ENCODE assay signal across 8 mouse cellular contexts in genomic region chr11:57963291-57963870, GRCm38 (mm10). TPM values are rescaled to one million over a fixed set of nuclear protein-coding genes. Genes with fewer than 3 reads are reported as not detected.
DNase-seq lines count a peak whose midpoint lies in the region; ATAC-seq lines count a peak whose summit lies in the region.

No protein-coding gene starts in this region.

- H3K4me2 ChIP-seq in kidney, embryonic 14.5 days (replicated peaks; ENCODE audit: low read depth, low read length): peak overlapping the region; percentile 86
- peak overlapping the region; percentile 86 for H3K4me2 ChIP-seq in intestine, embryonic 14.5 days (ENCODE audit: low read length)
- peak overlapping the region; percentile 91 for H3K4me2 ChIP-seq in midbrain, embryonic 16.5 days (ENCODE audit: low read length)

- no peaks in the 10 kb centered on the region for H3K27me3 ChIP-seq in kidney, embryonic 14.5 days (ENCODE audit: control insufficient read depth, insufficient read depth, low read length)
- peaks cover 18% of the 10 kb centered on the region for H3K27me3 ChIP-seq in embryonic facial prominence, embryonic 10.5 days (replicated peaks; ENCODE audit: low read depth, poor library complexity, severe bottlenecking)
- H3K27me3 ChIP-seq in intestine, embryonic 14.5 days (replicated peaks; ENCODE audit: control insufficient read depth, insufficient read depth, low read length): no peaks in the 10 kb centered on the region
- no peaks in the 10 kb centered on the region for H3K27me3 ChIP-seq in midbrain, embryonic 16.5 days (ENCODE audit: control insufficient read depth, insufficient read depth, low read depth, low read length)

- no peaks in the 10 kb centered on the region for H3K9me3 ChIP-seq in kidney, embryonic 14.5 days (ENCODE audit: control insufficient read depth, low read length)
- H3K9me3 ChIP-seq in embryonic facial prominence, embryonic 10.5 days: peaks cover 3% of the 10 kb centered on the region; the same call in 1 of the 2 replicates
- H3K9me3 ChIP-seq in intestine, embryonic 14.5 days (ENCODE audit: control insufficient read depth, low read length): no peaks in the 10 kb centered on the region
- no peaks in the 10 kb centered on the region for H3K9me3 ChIP-seq in midbrain, embryonic 16.5 days (replicated peaks; ENCODE audit: control insufficient read depth, low read length, poor library complexity, severe bottlenecking)

- H3K9ac ChIP-seq in kidney, embryonic 14.5 days (ENCODE audit: low read depth, low read length): 0 out of 2 replicates have a peak overlapping the region, but pooled peaks have one; percentile 78
- H3K9ac ChIP-seq in intestine, embryonic 14.5 days (ENCODE audit: low read length): no peak overlapping the region; the same call in 1 of the 2 replicates
- H3K9ac ChIP-seq in midbrain, embryonic 16.5 days (ENCODE audit: low read depth, low read length): peak overlapping the region; percentile 87

- H3K27ac ChIP-seq in kidney, embryonic 14.5 days (ENCODE audit: low read depth, low read length): no peak overlapping the region
- peak overlapping the region; percentile 89 for H3K27ac ChIP-seq in embryonic facial prominence, embryonic 10.5 days (replicated peaks)
- H3K27ac ChIP-seq in intestine, embryonic 14.5 days (ENCODE audit: low read depth): no peak overlapping the region
- peak overlapping the region; percentile 92 for H3K27ac ChIP-seq in midbrain, embryonic 16.5 days (ENCODE audit: low read length)

- no peak for ATAC-seq in kidney, embryonic 14.5 days (ENCODE audit: low FRiP score, low TSS enrichment)
- ATAC-seq in intestine, embryonic 14.5 days (replicated peaks; ENCODE audit: low FRiP score, low TSS enrichment, low read depth): no peak
- no peak for ATAC-seq in midbrain, embryonic 16.5 days

- H3K36me3 ChIP-seq in kidney, embryonic 14.5 days (ENCODE audit: control insufficient read depth, insufficient read depth, low read length): no peaks in the 10 kb centered on the region
- H3K36me3 ChIP-seq in embryonic facial prominence, embryonic 10.5 days (replicated peaks): no peaks in the 10 kb centered on the region
- no peaks in the 10 kb centered on the region for H3K36me3 ChIP-seq in intestine, embryonic 14.5 days (ENCODE audit: control insufficient read depth, insufficient read depth, low read length)
- no peaks in the 10 kb centered on the region for H3K36me3 ChIP-seq in midbrain, embryonic 16.5 days (ENCODE audit: control insufficient read depth, insufficient read depth, low read length)

- no peak for DNase-seq in kidney, adult 8-10 months
- DNase-seq in embryonic facial prominence, embryonic 10.5 days (ENCODE audit: low spot score): no peak
- DNase-seq in intestine, embryonic 14.5 days (ENCODE audit: low spot score): no peak
- DNase-seq in layer of hippocampus, adult 11-12 months (ENCODE audit: low spot score): no peak
- DNase-seq in urinary bladder, postnatal 4 days (ENCODE audit: low spot score in 2 of 2): no peak
- no peak for DNase-seq in thymus, postnatal 0 days (ENCODE audit: low spot score)

- no peaks in the 10 kb centered on the region for H3K4me1 ChIP-seq in kidney, embryonic 14.5 days (ENCODE audit: control insufficient read depth, insufficient read depth, low read length)
- H3K4me1 ChIP-seq in embryonic facial prominence, embryonic 10.5 days: peaks cover 14% of the 10 kb centered on the region
- peaks cover 7% of the 10 kb centered on the region; the same call in 1 of the 2 replicates for H3K4me1 ChIP-seq in intestine, embryonic 14.5 days (replicated peaks; ENCODE audit: control insufficient read depth, insufficient read depth, low read length)
- peaks cover 9% of the 10 kb centered on the region; the same call in 1 of the 2 replicates for H3K4me1 ChIP-seq in midbrain, embryonic 16.5 days (ENCODE audit: control insufficient read depth, insufficient read depth, low read length)

- H3K4me3 ChIP-seq in kidney, embryonic 14.5 days (ENCODE audit: low read length): peak overlapping the region; percentile 53
- peak overlapping the region; percentile 62 for H3K4me3 ChIP-seq in embryonic facial prominence, embryonic 10.5 days
- peak overlapping the region; percentile 63 for H3K4me3 ChIP-seq in intestine, embryonic 14.5 days (ENCODE audit: low read depth, low read length)
- peak overlapping the region; percentile 47 for H3K4me3 ChIP-seq in midbrain, embryonic 16.5 days (ENCODE audit: low read depth, low read length)

- WGBS in kidney, embryonic 14.5 days: 40% methylated on average over 9 of the region's 9 CpGs
- WGBS in embryonic facial prominence, embryonic 10.5 days: 35% methylated on average over 9 of the region's 9 CpGs
- WGBS in intestine, embryonic 14.5 days: 47% methylated on average over 9 of the region's 9 CpGs
- 29% methylated on average over 9 of the region's 9 CpGs for WGBS in midbrain, embryonic 16.5 days

RNA-seq across cellular contexts. Expression of gene Larp1, which starts 45.5 kb away (rescaled TPM):
- 21.5 and 25.0 TPM in 2 replicates for polyA plus RNA-seq in kidney, embryonic 14.5 days (2014; fragmentation: Nextera tagmentation; extraction: Ambion mirVana)
- 17.2 and 18.6 TPM in 2 replicates for polyA plus RNA-seq in embryonic facial prominence, embryonic 10.5 days (2016; fragmentation: Nextera tagmentation; extraction: Ambion mirVana)
- 25.2 and 25.5 TPM in 2 replicates for polyA plus RNA-seq in intestine, embryonic 14.5 days (2014; fragmentation: Nextera tagmentation; extraction: Ambion mirVana)
- 17.7 and 18.4 TPM in 2 replicates for polyA plus RNA-seq in midbrain, embryonic 16.5 days (2015; fragmentation: Nextera tagmentation; extraction: Ambion mirVana)
- polyA plus RNA-seq in thymus, postnatal 0 days (2015; fragmentation: Nextera tagmentation; extraction: Ambion mirVana): 17.1 and 22.8 TPM in 2 replicates

Comparison
In these comparisons a context has a peak if more than half of its experiments do, and no peak if none do; other contexts are left out.
1. H3K27ac ChIP-seq: peak in embryonic facial prominence, embryonic 10.5 days (single experiment) and midbrain, embryonic 16.5 days (single experiment); none in kidney, embryonic 14.5 days (single experiment) and intestine, embryonic 14.5 days (single experiment).
2. Peak in every context shown above with its lines, with median percentiles within 50 percentile points of each other: H3K4me2 ChIP-seq and H3K4me3 ChIP-seq.